Mouse (Mus musculus): ENCODE data around the gene Insc. TPM values are rescaled to one million over a fixed set of nuclear protein-coding genes. Genes with fewer than 3 reads are reported as not detected.
"Not testable (repeated sequence)": the region's sequence is repeated elsewhere in the genome, so short reads cannot be mapped to it uniquely, and the experiment has no call there.

The Insc gene
- polyA plus RNA-seq (2012; ENCODE audit: insufficient read depth, low replicate concordance) = not detected in 2 replicates

DNA sequence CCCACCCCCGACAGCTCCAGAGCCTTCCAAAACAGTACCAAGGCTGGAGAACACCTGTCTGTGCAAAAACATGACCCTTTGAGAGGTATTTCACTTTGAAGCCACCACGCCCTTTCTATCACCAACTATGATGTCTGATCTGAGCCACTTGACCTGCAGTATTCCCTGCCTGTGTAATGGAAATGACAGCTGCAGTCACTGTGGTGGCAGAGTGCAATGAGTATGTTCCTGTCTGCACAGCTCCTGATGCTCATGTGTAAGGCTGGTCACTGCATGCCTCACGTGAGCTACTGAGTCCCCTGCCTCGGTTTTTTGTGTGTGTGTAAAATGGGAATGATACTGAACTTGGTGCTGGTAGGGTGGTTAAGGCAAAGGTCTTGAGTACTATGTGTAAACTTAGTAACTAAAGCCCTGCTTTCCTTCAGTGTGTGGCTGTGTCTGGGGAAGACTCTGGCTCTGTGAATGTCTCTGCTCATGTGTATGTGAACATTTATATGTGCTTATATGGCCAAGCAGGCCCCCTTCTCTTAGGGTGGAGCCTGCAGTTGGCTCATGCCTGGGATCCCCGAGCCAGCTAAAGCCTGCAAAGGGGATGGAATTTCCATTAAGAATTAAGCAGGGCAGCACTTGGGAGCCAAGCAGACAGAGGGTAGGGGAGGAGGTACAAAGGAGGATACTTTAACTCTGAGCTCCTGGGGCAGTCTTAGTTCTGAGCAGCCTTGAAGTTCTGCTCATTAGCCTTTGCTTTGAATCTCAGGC is at the start of gene Insc:
TSS of gene Insc (plus strand) at position 673 of the 759 bp plus-strand sequence.
- TF ChIP-seq GATA1 (IDR thresholded peaks at IDR 0.05; ENCODE audit: borderline replicate concordance, low read length) = no peak
- no peak for TF ChIP-seq FLI1 (IDR thresholded peaks at IDR 0.05; ENCODE audit: low read length)
- H3K9me3 ChIP-seq = no peaks in the 10 kb centered on the region
- no peak within 1 kb of the TSS for H3K4me3 ChIP-seq (replicated peaks)
- peaks cover 59% of the 10 kb centered on the region for H3K27me3 ChIP-seq (replicated peaks)
- H3K36me3 ChIP-seq (replicated peaks; ENCODE audit: low read length) = no peaks in the 10 kb centered on the region
- H3K4me1 ChIP-seq = peaks cover 8% of the 10 kb centered on the region

DNA sequence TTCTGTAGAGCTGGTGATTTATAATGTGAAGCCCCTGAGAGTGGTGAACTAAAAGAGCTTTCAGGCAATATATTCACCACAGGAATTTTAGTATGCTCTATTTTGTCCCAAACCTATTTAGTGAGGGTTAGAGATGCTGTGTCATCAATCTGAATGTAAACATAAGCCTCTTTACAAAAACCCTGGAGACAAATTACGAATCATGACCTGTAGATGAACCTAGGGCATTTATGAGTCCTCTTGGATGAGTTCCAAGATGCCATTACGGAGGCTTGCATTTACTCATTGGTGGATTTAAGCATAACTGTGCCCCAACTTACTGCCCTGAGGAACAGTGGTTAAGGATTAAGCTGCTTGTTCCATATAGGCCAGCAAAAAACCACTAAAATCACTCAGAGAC is 42.6 kb upstream of the Insc start:
- H3K9me3 ChIP-seq = peaks cover 10% of the 10 kb centered on the region
- no peaks in the 10 kb centered on the region for H3K36me3 ChIP-seq (replicated peaks; ENCODE audit: low read length)
- H3K4me1 ChIP-seq = peaks cover 4% of the 10 kb centered on the region
- H3K4me3 ChIP-seq (replicated peaks) = no peak overlapping the region
- no peak for TF ChIP-seq FLI1 (IDR thresholded peaks at IDR 0.05; ENCODE audit: low read length)
- no peak for TF ChIP-seq GATA1 (IDR thresholded peaks at IDR 0.05; ENCODE audit: borderline replicate concordance, low read length)
- H3K27me3 ChIP-seq (replicated peaks) = peaks cover 6% of the 10 kb centered on the region

DNA sequence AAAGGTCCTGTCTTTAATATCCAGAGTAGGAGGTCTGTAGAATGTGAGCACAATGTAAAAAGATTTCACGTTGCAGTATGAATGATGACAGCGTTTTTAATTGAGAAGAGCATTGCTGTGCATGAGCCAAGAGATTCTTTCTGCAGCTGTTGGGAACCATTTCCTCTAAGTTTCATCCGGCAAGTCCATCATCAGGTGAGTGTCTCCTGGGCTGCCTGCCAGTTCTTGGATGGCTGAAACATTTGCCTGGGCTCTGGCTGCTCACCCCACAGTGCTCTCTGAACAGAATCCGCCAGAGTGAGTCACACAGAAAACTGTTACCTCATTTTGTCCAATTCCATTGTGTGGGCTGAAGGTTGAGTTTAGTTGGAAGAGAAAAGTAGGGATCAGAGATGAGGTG is 36.8 kb upstream of the Insc start:
- Histone ChIP-seq H3K4me3 (replicated peaks) (no peak overlapping the region), H3K36me3 (replicated peaks; ENCODE audit: low read length) (no peaks in the 10 kb centered on the region), H3K9me3 (no peaks in the 10 kb centered on the region), H3K4me1 (peaks cover 7% of the 10 kb centered on the region), H3K27me3 (replicated peaks) (no peaks in the 10 kb centered on the region)
- TF ChIP-seq FLI1 (IDR thresholded peaks at IDR 0.05; ENCODE audit: low read length) (no peak), GATA1 (IDR thresholded peaks at IDR 0.05; ENCODE audit: borderline replicate concordance, low read length) (no peak)

DNA sequence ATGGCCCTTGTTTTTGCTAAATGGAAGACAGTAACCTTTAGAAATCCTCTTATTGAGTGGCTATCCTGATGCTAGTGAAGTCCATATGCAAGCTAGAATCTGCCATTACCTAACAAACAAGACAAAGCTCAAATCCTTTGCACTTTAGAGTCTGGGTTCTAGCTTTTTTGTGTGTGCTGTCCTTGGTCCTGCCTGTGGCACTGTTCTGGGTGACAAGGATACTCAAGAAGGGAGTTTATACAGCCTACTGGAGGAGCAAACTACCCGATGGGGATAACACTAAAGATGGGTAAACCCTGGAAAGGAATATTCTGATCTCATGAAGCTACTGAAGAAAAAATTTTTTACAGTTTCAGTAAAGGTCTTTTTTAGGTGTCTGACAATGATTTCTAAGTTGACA is 36.1 kb upstream of the Insc start:
- Histone ChIP-seq H3K4me3 (replicated peaks) (no peak overlapping the region), H3K36me3 (replicated peaks; ENCODE audit: low read length) (no peaks in the 10 kb centered on the region), H3K27me3 (replicated peaks) (no peaks in the 10 kb centered on the region), H3K4me1 (peaks cover 14% of the 10 kb centered on the region), H3K9me3 (no peaks in the 10 kb centered on the region)
- TF ChIP-seq FLI1 (IDR thresholded peaks at IDR 0.05; ENCODE audit: low read length) (no peak), GATA1 (IDR thresholded peaks at IDR 0.05; ENCODE audit: borderline replicate concordance, low read length) (no peak)

DNA sequence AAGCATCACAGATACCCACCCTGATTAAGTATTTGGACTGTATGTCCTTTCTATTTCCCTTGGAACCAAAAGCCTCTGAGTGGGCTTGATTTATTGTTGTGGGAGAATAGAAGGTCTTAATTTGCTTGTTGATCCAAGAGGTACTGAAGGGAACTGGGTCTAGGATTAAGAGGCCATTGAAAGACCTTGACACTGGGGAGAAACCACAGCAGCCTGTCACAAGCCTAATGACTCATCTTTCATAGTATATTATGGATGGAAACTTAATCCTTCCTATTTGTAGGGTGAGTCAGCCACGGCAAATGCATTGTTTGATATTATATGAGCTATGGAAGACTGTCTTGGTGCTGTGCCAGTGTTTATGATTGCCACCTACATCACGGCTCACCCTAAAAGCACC is 33.1 kb upstream of the Insc start:
- TF ChIP-seq GATA1 (IDR thresholded peaks at IDR 0.05; ENCODE audit: borderline replicate concordance, low read length) (no peak), FLI1 (IDR thresholded peaks at IDR 0.05; ENCODE audit: low read length) (no peak)
- Histone ChIP-seq H3K4me1 (peaks cover 23% of the 10 kb centered on the region), H3K36me3 (replicated peaks; ENCODE audit: low read length) (no peaks in the 10 kb centered on the region), H3K27me3 (replicated peaks) (peaks cover 5% of the 10 kb centered on the region), H3K9me3 (peaks cover 3% of the 10 kb centered on the region; the same call in 1 of the 2 replicates), H3K4me3 (replicated peaks) (no peak overlapping the region)

DNA sequence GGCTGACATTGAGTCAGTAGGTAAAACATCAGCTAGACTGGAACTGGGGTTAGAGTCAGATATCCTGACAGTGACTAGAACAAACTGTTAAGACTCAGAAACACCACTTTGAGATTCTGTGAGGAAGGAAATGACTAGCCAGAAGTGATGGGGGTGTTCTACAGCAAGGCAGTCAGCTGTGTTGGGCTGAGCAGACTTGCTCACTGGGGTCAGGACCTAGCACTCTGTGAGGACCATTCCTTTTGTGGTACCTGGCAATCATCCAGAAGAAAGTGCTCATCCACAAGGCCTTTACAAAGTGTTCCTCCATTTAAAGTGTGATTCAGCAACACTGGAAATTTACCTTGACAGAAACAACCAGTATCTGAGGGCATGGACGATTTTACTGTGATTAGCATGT is 31.0 kb upstream of the Insc start:
- H3K4me3 ChIP-seq (replicated peaks) = peak overlapping the region; percentile 24
- H3K4me1 ChIP-seq = peaks cover 25% of the 10 kb centered on the region

DNA sequence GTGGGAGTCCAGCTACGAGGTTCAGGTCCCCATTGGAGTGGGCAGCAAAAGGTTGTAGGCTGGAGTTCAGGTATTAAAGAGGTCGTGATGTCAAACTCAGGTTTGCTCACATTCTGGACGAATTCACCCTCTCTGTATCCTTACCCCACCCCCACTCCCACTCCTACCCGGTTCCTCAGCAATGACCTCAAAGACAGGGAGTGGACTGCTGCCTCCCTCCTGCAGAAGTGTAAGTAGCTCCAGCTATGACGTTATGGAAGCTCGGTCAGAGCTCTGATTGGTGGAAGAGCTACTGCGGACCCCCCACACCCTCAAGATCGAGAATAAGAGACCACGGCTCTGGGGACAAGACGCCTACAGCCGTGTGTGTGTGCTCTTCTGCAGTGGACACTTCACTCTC is 25.2 kb upstream of the Insc start, which contains the start of gene Calcb:
TSS of gene Calcb (plus strand) at position 344 of the 400 bp plus-strand sequence.
- TF ChIP-seq GATA1 (IDR thresholded peaks at IDR 0.05; ENCODE audit: borderline replicate concordance, low read length) (no peak), FLI1 (IDR thresholded peaks at IDR 0.05; ENCODE audit: low read length) (no peak)
- Histone ChIP-seq H3K9me3 (peaks cover 3% of the 10 kb centered on the region; the same call in 1 of the 2 replicates), H3K4me3 (replicated peaks) (peak within 1 kb of the TSS; percentile 85), H3K27me3 (replicated peaks) (peaks cover 61% of the 10 kb centered on the region), H3K4me1 (peaks cover 30% of the 10 kb centered on the region), H3K36me3 (replicated peaks; ENCODE audit: low read length) (no peaks in the 10 kb centered on the region)

More for the DNA sequence above, 31.0 kb upstream of the Insc start:
- no peak for TF ChIP-seq GATA1 (IDR thresholded peaks at IDR 0.05; ENCODE audit: borderline replicate concordance, low read length)
- TF ChIP-seq FLI1 (IDR thresholded peaks at IDR 0.05; ENCODE audit: low read length) = no peak
- peaks cover 20% of the 10 kb centered on the region for H3K27me3 ChIP-seq (replicated peaks)
- H3K36me3 ChIP-seq (replicated peaks; ENCODE audit: low read length) = no peaks in the 10 kb centered on the region
- H3K9me3 ChIP-seq = peaks cover 3% of the 10 kb centered on the region; the same call in 1 of the 2 replicates

DNA sequence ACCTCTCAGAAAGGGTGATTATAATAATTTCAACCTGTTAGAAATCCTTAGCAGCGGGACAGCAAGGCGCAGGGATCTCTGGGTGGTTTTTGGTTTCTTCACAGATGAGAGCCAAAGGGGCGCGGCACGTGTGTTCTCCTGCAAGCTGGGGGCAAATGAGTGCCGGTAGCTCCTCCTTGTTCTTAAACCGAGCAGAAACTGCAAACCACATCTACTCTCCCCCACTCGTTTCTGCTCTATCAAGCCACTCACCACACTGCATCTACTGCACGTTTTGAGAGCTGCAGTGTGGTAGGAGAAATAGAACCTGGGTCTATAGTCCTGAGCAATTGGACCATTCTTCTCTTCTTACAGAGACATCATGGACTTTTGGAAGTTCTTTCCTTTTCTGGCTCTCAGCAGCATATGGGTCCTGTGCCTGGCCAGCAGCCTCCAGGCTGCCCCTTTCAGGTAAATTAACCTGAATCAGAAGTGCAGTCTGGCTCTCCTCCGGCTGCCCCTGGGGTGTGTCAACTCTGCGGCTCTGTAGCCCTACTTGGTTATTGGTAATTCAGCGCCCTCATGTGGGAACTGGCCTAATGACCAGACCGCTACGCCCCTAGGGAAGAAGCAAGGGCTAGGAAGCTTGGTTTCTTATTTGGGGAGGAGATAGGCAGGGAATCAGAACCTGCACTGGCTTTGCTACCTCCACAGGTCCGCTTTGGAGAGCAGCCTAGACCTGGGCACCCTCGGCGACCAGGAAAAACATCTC is 23.9 kb upstream of the Insc start:
- peak overlapping the region; percentile 85 for H3K4me3 ChIP-seq (replicated peaks)
- H3K36me3 ChIP-seq (replicated peaks; ENCODE audit: low read length) = no peaks in the 10 kb centered on the region
- peaks cover 59% of the 10 kb centered on the region for H3K27me3 ChIP-seq (replicated peaks)
- no peak for TF ChIP-seq GATA1 (IDR thresholded peaks at IDR 0.05; ENCODE audit: borderline replicate concordance, low read length)
- no peak for TF ChIP-seq FLI1 (IDR thresholded peaks at IDR 0.05; ENCODE audit: low read length)
- no peaks in the 10 kb centered on the region for H3K9me3 ChIP-seq
- peaks cover 28% of the 10 kb centered on the region for H3K4me1 ChIP-seq

DNA sequence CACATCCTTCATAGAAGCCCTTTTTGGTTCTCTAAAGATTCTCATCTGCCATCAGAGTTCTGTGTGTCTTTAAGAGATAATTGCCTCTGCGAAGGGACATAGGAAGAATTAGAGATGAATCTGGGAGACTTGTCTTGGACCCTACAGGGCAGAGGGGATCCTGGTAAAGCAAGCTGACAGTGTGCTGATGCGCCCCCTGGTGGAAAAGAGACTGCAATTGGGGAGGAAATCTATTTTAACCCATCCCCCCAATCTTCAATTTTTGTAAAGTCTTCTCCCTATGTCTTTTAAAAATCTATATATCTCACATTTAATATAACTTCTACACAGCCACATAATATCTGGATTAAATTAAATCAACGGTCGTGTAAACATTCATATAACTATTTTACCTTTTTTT is 13.8 kb upstream of the Insc start:
- H3K4me1 ChIP-seq = peaks cover 11% of the 10 kb centered on the region
- H3K9me3 ChIP-seq; H3K36me3 ChIP-seq (replicated peaks; ENCODE audit: low read length); H3K4me3 ChIP-seq (replicated peaks); H3K27me3 ChIP-seq (replicated peaks): not testable (repeated sequence)

DNA sequence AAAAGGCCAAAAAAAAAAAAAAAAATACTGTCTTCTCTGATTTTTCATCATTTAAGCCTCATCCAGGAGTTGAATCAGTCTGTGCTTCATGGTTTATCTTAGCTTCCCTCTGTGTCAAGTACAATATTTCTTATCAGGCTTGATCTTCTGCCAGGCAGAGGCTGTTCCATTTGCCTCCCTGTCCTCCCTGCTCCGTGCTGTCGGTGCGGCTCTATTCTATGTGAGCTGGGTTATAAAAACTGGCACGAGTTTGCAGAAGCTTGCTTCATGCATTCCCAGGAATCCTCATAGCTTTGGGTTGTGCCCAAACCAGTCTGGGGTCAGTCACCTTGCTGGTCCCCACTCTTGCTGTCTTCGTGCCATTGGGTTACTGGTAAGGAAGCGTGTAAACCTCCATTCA is 12.3 kb upstream of the Insc start:
- Histone ChIP-seq H3K4me1 (peaks cover 11% of the 10 kb centered on the region), H3K4me3 (replicated peaks) (no peak overlapping the region), H3K27me3 (replicated peaks) (peaks cover 4% of the 10 kb centered on the region), H3K36me3 (replicated peaks; ENCODE audit: low read length) (no peaks in the 10 kb centered on the region), H3K9me3 (no peaks in the 10 kb centered on the region)
- TF ChIP-seq GATA1 (IDR thresholded peaks at IDR 0.05; ENCODE audit: borderline replicate concordance, low read length) = no peak
- TF ChIP-seq FLI1 (IDR thresholded peaks at IDR 0.05; ENCODE audit: low read length) = no peak

DNA sequence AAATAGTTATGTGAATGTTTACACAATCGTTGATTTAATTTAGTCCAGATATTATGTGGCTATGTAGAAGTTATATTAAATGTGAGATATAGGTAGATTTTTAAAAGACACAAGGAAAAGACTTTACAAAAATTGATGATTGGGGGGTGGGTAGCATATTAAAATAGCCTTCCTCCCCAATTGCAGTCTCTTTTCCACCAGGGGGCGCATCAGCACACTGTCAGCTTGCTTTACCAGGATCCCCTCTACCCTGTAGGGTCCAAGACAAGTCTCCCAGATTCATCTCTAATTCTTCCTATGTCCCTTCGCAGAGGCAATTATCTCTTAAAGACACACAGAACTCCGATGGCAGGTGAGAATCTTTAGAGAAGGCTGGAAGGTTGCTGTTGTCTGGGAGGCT is 11.8 kb upstream of the Insc start:
- not testable (repeated sequence) for H3K9me3 ChIP-seq; H3K36me3 ChIP-seq (replicated peaks; ENCODE audit: low read length); H3K27me3 ChIP-seq (replicated peaks); H3K4me1 ChIP-seq; H3K4me3 ChIP-seq (replicated peaks)
